Mouse (Mus musculus): ENCODE measurements at regions not wholly inside any gene's neighbourhood (a gene's known extent, or its start where the extent isn't known, plus 50 kb on each side); places are given as distances from the start of the nearest gene placed in this dataset.

DNA sequence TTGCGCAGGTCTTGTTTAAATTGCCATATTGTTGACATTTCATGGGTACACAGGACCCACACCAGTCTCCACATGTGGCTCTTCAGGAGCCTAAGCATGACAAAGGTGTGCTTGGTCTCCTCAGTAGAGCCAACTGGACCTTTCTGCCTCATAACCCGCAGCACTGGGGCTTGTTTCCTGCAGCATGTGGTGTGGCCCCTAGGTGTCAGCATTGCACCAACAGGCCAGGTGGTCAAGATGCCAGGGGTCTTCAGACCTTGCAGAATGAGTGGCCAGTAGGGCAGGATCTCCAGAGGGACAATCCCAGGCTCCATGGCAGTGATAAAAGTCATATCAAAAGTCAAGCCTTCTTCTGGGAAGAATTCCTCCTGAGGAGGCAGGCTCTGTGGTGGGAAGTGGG is 121.8 kb upstream of the Adamts16 start:
- no peak for ATAC-seq (replicated peaks; ENCODE audit: poor library complexity, severe bottlenecking)

- no peak for ATAC-seq (replicated peaks; ENCODE audit: poor library complexity, severe bottlenecking)
Observed at GRCm38 (mm10) chr13:70934309-70935037, 92.9 kb upstream of the Adamts16 start.

- no peak for ATAC-seq (replicated peaks; ENCODE audit: poor library complexity, severe bottlenecking)
Observed at GRCm38 (mm10) chr13:70913834-70914233, 72.2 kb upstream of the Adamts16 start.

GRCm38 (mm10) chr13:70910934-70911333 is 69.3 kb upstream of the Adamts16 start:
- ATAC-seq (replicated peaks; ENCODE audit: poor library complexity, severe bottlenecking): no peak

DNA sequence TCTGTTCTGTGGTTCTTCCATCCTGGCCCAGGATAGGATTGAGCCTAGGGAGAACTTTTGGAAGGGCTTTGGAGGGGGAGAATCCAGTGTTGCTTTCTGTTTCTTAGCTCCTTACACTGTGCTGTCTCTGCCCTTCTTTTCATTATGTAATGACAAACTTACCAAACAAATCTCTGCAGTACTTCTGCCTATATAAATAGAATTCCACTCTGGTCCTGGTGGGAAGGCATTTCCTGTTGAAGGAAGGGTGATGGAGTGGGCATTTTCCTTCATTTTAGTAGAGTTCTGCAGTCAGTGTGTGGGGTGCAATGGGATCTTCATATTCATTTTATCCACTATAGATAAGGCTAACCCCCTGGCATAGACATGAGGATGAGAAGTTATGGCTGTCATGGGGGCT is 63.2 kb upstream of the Adamts16 start:
- no peak for ATAC-seq (replicated peaks; ENCODE audit: poor library complexity, severe bottlenecking)

- ATAC-seq (replicated peaks; ENCODE audit: poor library complexity, severe bottlenecking): no peak
Observed at GRCm38 (mm10) chr13:70903831-70904230, 62.2 kb upstream of the Adamts16 start.

GRCm38 (mm10) chr13:70903150-70903549 is 61.5 kb upstream of the Adamts16 start:
- no peak for ATAC-seq (replicated peaks; ENCODE audit: poor library complexity, severe bottlenecking)

DNA sequence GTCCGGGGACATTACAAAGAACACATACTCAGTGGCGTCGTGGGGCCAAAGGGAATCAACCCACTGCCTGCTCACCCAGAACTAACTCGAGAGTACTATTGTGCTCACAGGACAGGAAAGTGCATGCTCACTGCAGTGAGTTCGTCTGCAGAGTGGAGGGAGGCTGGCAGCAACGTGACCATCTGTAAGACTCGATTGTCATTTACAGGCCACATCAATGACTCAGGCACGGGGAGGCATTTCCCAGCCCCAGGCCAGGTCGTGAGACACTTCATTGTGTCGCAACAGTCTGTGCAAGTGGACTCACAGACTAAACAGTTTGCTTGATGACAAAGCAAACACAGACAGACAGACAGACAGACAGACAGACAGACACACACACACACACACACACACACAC is 61.1 kb upstream of the Adamts16 start:
- no peak for ATAC-seq (replicated peaks; ENCODE audit: poor library complexity, severe bottlenecking)

DNA sequence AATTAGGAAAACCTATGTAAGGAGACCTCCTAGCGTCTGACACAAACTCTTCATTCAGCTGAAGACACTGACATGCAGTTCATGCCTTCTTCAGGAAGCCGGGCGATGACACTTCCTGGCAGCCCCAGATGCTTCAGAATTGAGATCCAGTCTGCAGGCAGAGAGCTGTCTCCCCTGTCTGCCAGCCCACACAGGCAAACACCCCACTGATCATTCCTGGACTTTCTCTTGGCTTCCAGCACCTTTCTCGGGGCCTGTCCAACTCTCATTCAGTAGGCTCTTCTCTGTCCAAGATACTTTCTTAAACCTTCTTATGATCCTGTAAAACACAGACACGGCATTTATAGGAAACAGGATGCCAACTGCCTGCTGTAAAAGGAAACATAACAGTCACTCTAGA is 50.0 kb upstream of the Adamts16 start:
- ATAC-seq (replicated peaks; ENCODE audit: poor library complexity, severe bottlenecking): no peak
